Mouse (Mus musculus) MEL-GATA-1-ER (cell line): ENCODE results near the gene Max.

Experiments
- DNase-seq: peaks from one replicate; pipeline ENCODE4 v3.0.0-alpha.2; 2012; ENCODE audit warnings: low read depth; ENCODE audit errors: extremely low read depth

Gene Max

GRCm38 (mm10) chr12:76889404-76890184, 72.4 kb downstream of the Max start:
- no peak for DNase-seq

DNA sequence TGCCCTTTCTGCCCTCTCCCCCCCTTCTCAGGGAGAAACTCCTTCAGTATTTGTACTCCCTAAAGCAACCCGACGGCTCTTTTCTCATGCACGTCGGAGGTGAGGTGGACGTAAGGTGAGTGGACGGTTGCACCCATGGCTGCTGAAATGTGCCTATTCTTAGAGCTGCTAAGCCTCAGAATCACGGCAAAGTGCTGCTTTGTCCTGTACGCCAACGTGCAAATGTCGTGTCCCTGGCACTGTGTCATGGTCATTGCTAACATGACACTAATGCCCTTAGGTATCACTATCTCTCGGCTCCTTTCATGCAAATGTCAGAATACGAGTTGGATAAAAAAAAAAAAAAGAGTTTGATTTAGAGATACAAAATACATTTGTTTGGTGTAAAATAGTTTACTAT, 74.1 kb downstream of the Max start:
- DNase-seq: no peak
